Comparison of ENCODE assay signal across 29 mouse cellular contexts in genomic region chr3:39309487-39309886, GRCm38 (mm10).
"Had no signal": no experiment of that assay in that cellular context is flagged by ENCODE, and none has a peak within 500 bp of the region (broad histone marks: within the 10 kb centered on the region; RNA-seq: fewer than 3 reads in every experiment).

No protein-coding gene starts in this region.

- H3K27ac ChIP-seq: left cerebral cortex, adult 2 months; limb, embryonic 10.5 days; limb, embryonic 12.5 days; limb, embryonic 13.5 days; limb, embryonic 15.5 days; liver, embryonic 12.5 days; liver, embryonic 13.5 days; liver, embryonic 14.5 days; liver, embryonic 15.5 days; lung, embryonic 15.5 days; macrophage; midbrain, embryonic 10.5 days; midbrain, embryonic 12.5 days; neural tube, embryonic 12.5 days had no signal

- H3K27me3 ChIP-seq: limb, embryonic 12.5 days; limb, embryonic 13.5 days; limb, embryonic 15.5 days; liver, embryonic 12.5 days; liver, embryonic 13.5 days; liver, embryonic 15.5 days; lung, embryonic 15.5 days; megakaryocyte, embryonic 14.5 days; midbrain, embryonic 12.5 days; neural tube, embryonic 12.5 days had no signal

- DNase-seq: layer of hippocampus, postnatal 36 days; left cerebral cortex, postnatal 4 days; liver; liver, embryonic 13.5 days; liver, postnatal 0 days; lung, adult 18-20 months; lung, adult 2 months; lung, embryonic 14.5 days; lung, postnatal 10 days; lung, postnatal 14 days; lung, postnatal 36 days; lung, postnatal 4 days had no signal

- ATAC-seq: liver, embryonic 12.5 days; liver, postnatal 0 days; lung, postnatal 0 days had no signal

- H3K9me3 ChIP-seq: limb, embryonic 10.5 days; limb, embryonic 12.5 days; limb, embryonic 13.5 days; limb, embryonic 15.5 days; liver, embryonic 12.5 days; liver, embryonic 13.5 days; liver, embryonic 15.5 days; lung, embryonic 15.5 days; midbrain, embryonic 10.5 days; midbrain, embryonic 12.5 days; neural tube, embryonic 12.5 days had no signal

- H3K36me3 ChIP-seq: limb, embryonic 10.5 days; limb, embryonic 12.5 days; limb, embryonic 13.5 days; limb, embryonic 15.5 days; liver, embryonic 12.5 days; liver, embryonic 13.5 days; liver, embryonic 15.5 days; lung, embryonic 15.5 days; midbrain, embryonic 10.5 days; midbrain, embryonic 12.5 days; neural tube, embryonic 12.5 days had no signal

- H3K9ac ChIP-seq: limb, embryonic 12.5 days; limb, embryonic 13.5 days; limb, embryonic 15.5 days; liver, embryonic 12.5 days; liver, embryonic 13.5 days; liver, embryonic 14.5 days; liver, embryonic 15.5 days; liver, postnatal 0 days; lung, embryonic 14.5 days; lung, embryonic 15.5 days; midbrain, embryonic 12.5 days; neural tube, embryonic 12.5 days had no signal

- H3K4me3 ChIP-seq: left cerebral cortex, adult 2 months; limb, embryonic 10.5 days; limb, embryonic 12.5 days; limb, embryonic 13.5 days; limb, embryonic 15.5 days; liver, embryonic 12.5 days; liver, embryonic 13.5 days; liver, embryonic 15.5 days; lung, embryonic 15.5 days; megakaryocyte, embryonic 14.5 days; midbrain, embryonic 10.5 days; midbrain, embryonic 12.5 days; myocyte; neural tube, embryonic 12.5 days had no signal

- H3K4me1 ChIP-seq: limb, embryonic 10.5 days; limb, embryonic 12.5 days; limb, embryonic 13.5 days; limb, embryonic 15.5 days; liver, embryonic 12.5 days; liver, embryonic 13.5 days; liver, embryonic 15.5 days; lung, embryonic 15.5 days; megakaryocyte, embryonic 14.5 days; midbrain, embryonic 10.5 days; midbrain, embryonic 12.5 days; neural tube, embryonic 12.5 days had no signal

- H3K4me2 ChIP-seq: limb, embryonic 12.5 days; limb, embryonic 13.5 days; limb, embryonic 15.5 days; liver, embryonic 11.5 days; liver, embryonic 12.5 days; liver, embryonic 13.5 days; liver, embryonic 15.5 days; lung, embryonic 14.5 days; lung, embryonic 15.5 days; midbrain, embryonic 12.5 days; neural tube, embryonic 12.5 days had no signal
